Mouse (Mus musculus): Measurements from ENCODE around the gene Fam172a.
A peak's percentile ranks its signal among the peaks of the same experiment; 100 is the strongest.
"Not testable (repeated sequence)": the region's sequence is repeated elsewhere in the genome, so short reads cannot be mapped to it uniquely, and the experiment has no call there.

The Fam172a gene

GRCm38 (mm10) chr13:77701733-77702132 is at the start of gene Fam172a:
Gene Fam172a, plus strand, starts transcription at chr13:77702033.
- not testable (repeated sequence) for DNase-seq

- no peak for DNase-seq
These were observed 13.2 kb upstream of the Fam172a start for GRCm38 (mm10) chr13:77688651-77689050.

GRCm38 (mm10) chr13:77708514-77709013 is 6.7 kb downstream of the Fam172a start:
- peak; percentile 94 for DNase-seq

GRCm38 (mm10) chr13:77717499-77717898 is 15.7 kb downstream of the Fam172a start:
- no peak for DNase-seq

- no peak for DNase-seq
These were observed 41.0 kb downstream of the Fam172a start for GRCm38 (mm10) chr13:77742822-77743221.

GRCm38 (mm10) chr13:77777606-77778005 is 75.8 kb downstream of the Fam172a start:
- DNase-seq = no peak

- DNase-seq = not testable (repeated sequence)
These were observed 105.5 kb downstream of the Fam172a start for GRCm38 (mm10) chr13:77807341-77807740.

GRCm38 (mm10) chr13:77810449-77810848 is 108.6 kb downstream of the Fam172a start:
- DNase-seq = no peak

- DNase-seq = no peak
These were observed 124.3 kb downstream of the Fam172a start for GRCm38 (mm10) chr13:77826138-77826537.

- DNase-seq = no peak
These were observed 141.3 kb downstream of the Fam172a start for GRCm38 (mm10) chr13:77843017-77843654.

- DNase-seq = peak; percentile 2 to 10
These were observed 147.0 kb downstream of the Fam172a start for GRCm38 (mm10) chr13:77848868-77849267.

- DNase-seq = peak in 1 of 2 experiments; percentile 42
These were observed 163.0 kb downstream of the Fam172a start for GRCm38 (mm10) chr13:77864804-77865203.

GRCm38 (mm10) chr13:77868314-77868713 is 166.5 kb downstream of the Fam172a start:
- DNase-seq = no peak

- peak in 1 of 2 experiments; percentile 10 for DNase-seq
These were observed 176.3 kb downstream of the Fam172a start for GRCm38 (mm10) chr13:77878120-77878519.

- DNase-seq = no peak
These were observed 176.7 kb downstream of the Fam172a start for GRCm38 (mm10) chr13:77878545-77878944.

GRCm38 (mm10) chr13:77897619-77898018 is 195.8 kb downstream of the Fam172a start:
- DNase-seq = no peak

- no peak for DNase-seq
These were observed 196.4 kb downstream of the Fam172a start for GRCm38 (mm10) chr13:77898066-77898796.

GRCm38 (mm10) chr13:77899725-77900124 is 197.9 kb downstream of the Fam172a start:
- DNase-seq = no peak

- DNase-seq = no peak
These were observed 199.0 kb downstream of the Fam172a start for GRCm38 (mm10) chr13:77900843-77901242.

- DNase-seq = no peak
These were observed 207.4 kb downstream of the Fam172a start for GRCm38 (mm10) chr13:77909184-77909583.

GRCm38 (mm10) chr13:77922834-77923233 is 221.0 kb downstream of the Fam172a start:
- no peak for DNase-seq

- no peak for DNase-seq
These were observed 255.8 kb downstream of the Fam172a start for GRCm38 (mm10) chr13:77957611-77958010.

GRCm38 (mm10) chr13:77959493-77960272 is 257.9 kb downstream of the Fam172a start:
- no peak for DNase-seq
